Mouse (Mus musculus) heart, embryonic 11.5 days (tissue): ENCODE data around the gene Btnl10. TPM values are rescaled to one million over a fixed set of nuclear protein-coding genes. Genes with fewer than 3 reads are reported as not detected.
A peak's percentile ranks its signal among the peaks of the same experiment; 100 is the strongest.

Source experiments
- ATAC-seq: fragments of 200-750 bp; cut with Nextera tagmentation; replicated peaks from 2 replicates; pipeline ENCODE4 v1.8.0; 2017; ENCODE audit warnings: moderate library complexity; ENCODE audit not compliant: insufficient number of reproducible peaks, low FRiP score, low TSS enrichment
- H3K27ac ChIP-seq: fragments of 300-500 bp; sonication (generic); 2 replicates; pipeline ENCODE4 v1.5.1; 2014; ENCODE audit warnings: mild to moderate bottlenecking, low read depth, low read length
- H3K27me3 ChIP-seq: fragments of 300-500 bp; sonication (generic); 2 replicates; pipeline ENCODE4 v1.6.1; 2014; ENCODE audit warnings: mild to moderate bottlenecking, low read length, mixed read lengths; ENCODE audit not compliant: control insufficient read depth, insufficient read depth
- H3K36me3 ChIP-seq: fragments of 300-500 bp; sonication (generic); 2 replicates; pipeline ENCODE4 v1.6.1; 2014; ENCODE audit warnings: mild to moderate bottlenecking, low read length, moderate library complexity, mixed read lengths; ENCODE audit not compliant: control insufficient read depth, insufficient read depth
- H3K4me1 ChIP-seq: fragments of 300-500 bp; sonication (generic); 2 replicates; pipeline ENCODE4 v1.6.1; 2014; ENCODE audit warnings: low read length; ENCODE audit not compliant: control insufficient read depth, insufficient read depth
- H3K4me2 ChIP-seq: fragments of 300-500 bp; sonication (generic); 2 replicates; pipeline ENCODE4 v1.6.1; 2014; ENCODE audit warnings: mild to moderate bottlenecking, moderate library complexity
- H3K4me3 ChIP-seq: fragments of 300-500 bp; sonication (generic); 2 replicates; pipeline ENCODE4 v1.5.1; 2014; ENCODE audit warnings: low read depth, low read length
- H3K9ac ChIP-seq: fragments of 300-500 bp; sonication (generic); 2 replicates; pipeline ENCODE4 v1.6.1; 2014; ENCODE audit warnings: mild to moderate bottlenecking, low read depth, low read length, moderate library complexity
- H3K9me3 ChIP-seq: fragments of 300-500 bp; sonication (generic); replicated peaks from 2 replicates; pipeline ENCODE4 v1.6.1; 2016; ENCODE audit warnings: low read length; ENCODE audit not compliant: control insufficient read depth
- WGBS: fragments of 180-500 bp; shearing (Covaris S2); extraction: QIAGEN DNeasy Blood & Tissue Kit; methylation state at CpG from one replicate; pipeline ENCODE4 v1.1.7; 2014; ENCODE audit not compliant: insufficient replicate concordance; 5-methylcytosine and 5-hydroxymethylcytosine counted together
- polyA plus RNA-seq: library from polyadenylated mRNA; unstranded; fragments of >200 nt; fragmentation: Nextera tagmentation; extraction: Ambion mirVana; gene quantifications from 2 replicates; pipeline ENCODE4 v1.2.1, GENCODE M21; 2014

Btnl10 gene
- polyA plus RNA-seq, 1 experiment from 2014 or later, result 0.27 TPM

DNA sequence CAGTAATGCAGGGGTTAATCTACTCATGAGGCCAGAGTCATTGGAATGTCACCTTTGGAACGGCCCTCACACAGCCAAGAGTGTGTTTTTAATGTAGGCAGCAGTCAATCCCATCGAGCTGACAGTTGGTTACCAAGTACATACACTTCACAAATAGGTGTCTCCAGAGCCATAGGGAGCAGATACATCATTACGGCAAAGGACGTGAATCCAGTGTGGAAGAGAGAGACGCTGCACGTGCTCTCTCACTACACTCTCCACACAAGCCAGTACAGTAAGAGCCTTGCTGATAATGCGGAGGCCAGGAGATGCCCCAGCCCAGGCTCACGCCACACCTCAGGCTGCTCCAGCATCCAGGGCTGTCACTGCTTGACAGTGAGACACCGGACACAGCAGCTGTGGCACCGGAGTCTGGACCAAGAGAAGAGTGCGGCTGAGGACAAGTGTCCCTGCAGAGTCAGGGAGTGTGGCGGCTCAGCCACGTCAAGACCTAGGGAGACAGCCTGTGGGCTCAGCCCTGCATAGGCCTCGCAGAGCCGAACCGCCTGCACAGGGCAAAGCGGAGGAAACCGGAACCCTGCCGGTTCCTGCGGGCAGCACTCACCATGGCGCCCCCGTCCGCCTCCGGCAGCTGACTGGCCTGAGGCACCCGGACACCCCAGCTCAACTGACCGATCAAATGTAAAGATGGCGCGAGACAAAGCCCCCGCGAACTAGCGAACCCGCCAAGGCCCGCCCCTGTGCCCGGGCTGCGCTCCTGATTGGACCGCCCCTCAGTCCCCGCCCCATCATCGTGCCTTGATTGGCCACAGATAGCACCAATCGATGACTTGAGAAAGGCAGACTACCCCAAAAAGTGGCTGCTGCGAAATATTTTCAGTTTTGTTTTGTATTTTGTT is 13.9 kb upstream of the Btnl10 start, which contains the start of gene Zfp39:
Gene Zfp39, minus strand, starts transcription at position 715 of the 899 bp plus-strand sequence.
- H3K9me3 ChIP-seq, result no peaks in the 10 kb centered on the region
- peak within 1 kb of the TSS; percentile 86 for H3K27ac ChIP-seq
- peak within 1 kb of the TSS; percentile 96 for H3K4me2 ChIP-seq
- 0 out of 2 replicates have a peak, but pooled peaks cover 3% of the 10 kb centered on the region for H3K36me3 ChIP-seq
- peak within 1 kb of the TSS; percentile 86 for H3K9ac ChIP-seq
- under 1% methylated on average over 40 of the region's 40 CpGs for WGBS
- no peaks in the 10 kb centered on the region for H3K27me3 ChIP-seq
- peak within 1 kb of the TSS; percentile 78 for H3K4me3 ChIP-seq
- ATAC-seq, result peak; percentile 96
- H3K4me1 ChIP-seq, result peaks cover 5% of the 10 kb centered on the region

GRCm38 (mm10) chr11:58904410-58904718 is 13.3 kb upstream of the Btnl10 start:
- H3K36me3 ChIP-seq, result 0 out of 2 replicates have a peak, but pooled peaks cover 3% of the 10 kb centered on the region
- peak overlapping the region; percentile 58; the same call in 1 of the 2 replicates for H3K9ac ChIP-seq
- H3K4me1 ChIP-seq, result peaks cover 5% of the 10 kb centered on the region
- WGBS, result 4% methylated on average over 8 of the region's 8 CpGs
- peak overlapping the region; percentile 78 for H3K4me3 ChIP-seq
- H3K4me2 ChIP-seq, result peak overlapping the region; percentile 96
- H3K9me3 ChIP-seq, result no peaks in the 10 kb centered on the region
- no peaks in the 10 kb centered on the region for H3K27me3 ChIP-seq
- ATAC-seq, result 0 out of 2 replicates have a peak, but pooled peaks have one; percentile 1
- H3K27ac ChIP-seq, result 0 out of 2 replicates have a peak overlapping the region, but pooled peaks have one; percentile 42

DNA sequence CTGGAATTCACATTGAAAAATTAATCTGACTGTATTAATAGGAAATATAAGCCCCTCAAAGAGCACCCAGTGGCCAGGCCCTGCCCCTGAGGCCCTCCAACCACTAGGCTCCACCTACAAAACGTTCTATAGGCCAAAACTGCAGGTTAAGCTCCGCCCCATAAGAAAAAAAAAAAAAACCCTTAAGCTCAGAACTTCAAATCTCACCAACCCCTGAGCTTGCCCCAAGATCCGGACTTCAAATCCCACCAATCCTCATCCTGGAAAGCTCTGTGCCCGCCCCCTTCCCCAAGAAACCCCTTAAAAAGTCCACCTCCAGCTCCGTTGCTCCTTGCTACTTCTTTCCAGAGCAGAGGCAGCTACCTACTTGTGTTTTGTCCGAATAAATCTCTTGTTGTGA is 12.9 kb upstream of the Btnl10 start:
- Histone ChIP-seq H3K27ac (no peak overlapping the region), H3K9ac (no peak overlapping the region), H3K4me2 (peak overlapping the region; percentile 96; the same call in 1 of the 2 replicates), H3K36me3 (0 out of 2 replicates have a peak, but pooled peaks cover 3% of the 10 kb centered on the region), H3K4me1 (peaks cover 5% of the 10 kb centered on the region), H3K9me3 (no peaks in the 10 kb centered on the region), H3K27me3 (no peaks in the 10 kb centered on the region), H3K4me3 (no peak overlapping the region)
- ATAC-seq, result no peak
- 42% methylated on average over 6 of the region's 6 CpGs for WGBS

DNA sequence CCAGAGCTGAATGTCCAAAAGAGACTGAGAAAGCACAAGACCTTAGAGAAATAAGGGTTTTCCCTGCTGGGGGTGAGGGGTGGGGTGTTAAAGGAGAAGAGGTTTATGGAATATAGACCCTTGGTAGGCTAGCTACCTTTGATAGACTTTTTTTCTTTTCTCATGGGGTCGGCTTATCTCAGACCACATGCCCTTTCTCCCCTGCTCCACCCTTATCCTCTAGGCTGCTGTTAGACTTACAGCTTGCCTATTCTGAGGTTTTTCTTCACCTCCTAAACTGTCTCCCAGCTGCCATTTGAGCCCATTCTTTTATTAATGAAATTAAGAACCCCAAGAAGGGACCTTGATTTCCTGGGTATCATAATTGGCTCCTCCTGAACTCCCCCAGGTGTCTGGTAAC is 3.9 kb upstream of the Btnl10 start:
- Histone ChIP-seq H3K27ac (peak overlapping the region; percentile 58), H3K4me3 (no peak overlapping the region), H3K27me3 (no peaks in the 10 kb centered on the region; the same call in 1 of the 2 replicates), H3K36me3 (no peaks in the 10 kb centered on the region), H3K4me2 (peak overlapping the region; percentile 77), H3K9ac (peak overlapping the region; percentile 71), H3K4me1 (no peaks in the 10 kb centered on the region), H3K9me3 (no peaks in the 10 kb centered on the region)
- no peak for ATAC-seq
- 54% methylated on average over 1 of the region's 1 CpGs for WGBS

GRCm38 (mm10) chr11:58914461-58915028 is 3.2 kb upstream of the Btnl10 start:
- no peaks in the 10 kb centered on the region for H3K36me3 ChIP-seq
- no peak for ATAC-seq
- peak overlapping the region; percentile 38 for H3K4me3 ChIP-seq
- H3K27ac ChIP-seq, result peak overlapping the region; percentile 58
- H3K4me1 ChIP-seq, result no peaks in the 10 kb centered on the region
- no peaks in the 10 kb centered on the region; the same call in 1 of the 2 replicates for H3K27me3 ChIP-seq
- H3K9ac ChIP-seq, result peak overlapping the region; percentile 71
- WGBS, result 11% methylated on average over 17 of the region's 17 CpGs
- peak overlapping the region; percentile 77 for H3K4me2 ChIP-seq
- no peaks in the 10 kb centered on the region for H3K9me3 ChIP-seq

DNA sequence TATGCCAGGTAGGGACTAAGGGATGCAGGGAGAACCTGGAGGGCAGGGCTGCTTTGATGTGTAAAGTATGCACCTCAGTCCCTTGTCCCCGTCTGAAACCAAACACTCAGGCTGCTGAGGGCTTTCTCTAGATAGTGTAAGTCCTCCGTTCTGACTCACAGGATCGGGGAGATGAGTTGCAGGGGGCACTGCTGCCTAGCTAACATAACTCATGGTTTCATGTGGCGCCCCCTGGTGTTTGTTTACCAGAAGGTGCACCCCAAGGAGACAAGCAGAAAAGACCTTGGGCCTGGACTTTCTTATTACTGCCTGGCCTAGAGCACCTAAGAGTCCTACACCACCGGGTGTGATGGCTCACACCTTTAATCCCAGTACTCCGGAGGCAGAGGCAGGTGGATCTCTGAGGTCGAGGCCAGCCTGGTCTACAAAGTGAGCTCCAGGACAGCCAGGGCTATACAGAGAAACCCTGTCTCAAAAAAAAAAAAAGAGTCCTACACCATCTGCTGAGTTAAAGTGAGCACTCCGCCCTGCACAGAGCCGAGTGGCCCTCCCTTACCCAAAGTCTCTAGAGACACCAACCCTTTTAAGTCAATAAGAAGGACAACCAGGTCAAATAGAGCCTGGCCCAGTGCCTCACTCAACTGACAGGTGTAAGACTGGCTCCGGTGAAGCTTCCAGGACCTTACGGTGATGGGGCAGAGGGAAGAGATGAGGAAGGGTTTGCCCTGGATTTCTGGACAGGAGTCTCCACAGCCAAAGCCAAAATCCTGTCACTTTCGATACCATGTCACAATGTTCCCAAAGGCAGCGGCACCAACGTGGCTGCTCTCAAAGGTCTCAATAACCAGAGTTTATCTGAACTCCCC is 596 bp upstream of the Btnl10 start:
- no peak overlapping the region for H3K27ac ChIP-seq
- H3K27me3 ChIP-seq, result no peaks in the 10 kb centered on the region; the same call in 1 of the 2 replicates
- no peaks in the 10 kb centered on the region for H3K9me3 ChIP-seq
- no peak overlapping the region for H3K4me2 ChIP-seq
- no peaks in the 10 kb centered on the region for H3K4me1 ChIP-seq
- H3K4me3 ChIP-seq, result no peak overlapping the region
- H3K36me3 ChIP-seq, result no peaks in the 10 kb centered on the region
- 50% methylated on average over 14 of the region's 14 CpGs for WGBS
- ATAC-seq, result no peak
- H3K9ac ChIP-seq, result no peak overlapping the region

GRCm38 (mm10) chr11:58918759-58919158 is 1.1 kb downstream of the Btnl10 start:
- 63% methylated on average over 5 of the region's 5 CpGs for WGBS
- Histone ChIP-seq H3K9me3 (no peaks in the 10 kb centered on the region), H3K27me3 (no peaks in the 10 kb centered on the region; the same call in 1 of the 2 replicates), H3K9ac (no peak overlapping the region), H3K4me3 (no peak overlapping the region), H3K4me2 (no peak overlapping the region), H3K27ac (no peak overlapping the region), H3K4me1 (no peaks in the 10 kb centered on the region), H3K36me3 (no peaks in the 10 kb centered on the region)
- no peak for ATAC-seq

DNA sequence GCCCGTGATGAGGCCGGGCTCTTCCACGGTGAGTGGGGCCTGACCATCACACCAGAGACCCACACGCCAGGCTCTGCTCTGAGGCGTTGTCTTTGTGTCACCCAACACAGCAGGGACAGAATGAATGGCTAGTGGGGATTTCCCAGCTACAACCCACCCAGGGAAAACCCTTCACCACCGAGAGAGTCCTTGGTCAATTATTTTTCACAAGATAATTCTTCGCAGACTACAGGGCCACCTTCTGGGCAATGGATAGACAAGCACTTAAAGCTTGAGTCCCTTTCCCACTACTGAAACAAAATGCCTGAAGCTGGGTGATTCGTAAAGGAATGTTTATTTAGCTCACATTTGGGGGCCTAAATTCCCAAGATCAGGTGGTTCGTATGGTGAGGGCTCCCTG is 4.7 kb downstream of the Btnl10 start:
- no peaks in the 10 kb centered on the region for H3K36me3 ChIP-seq
- ATAC-seq, result no peak
- H3K27me3 ChIP-seq, result no peaks in the 10 kb centered on the region
- no peak overlapping the region for H3K4me2 ChIP-seq
- H3K9me3 ChIP-seq, result no peaks in the 10 kb centered on the region
- no peak overlapping the region for H3K27ac ChIP-seq
- WGBS, result 78% methylated on average over 9 of the region's 9 CpGs
- no peak overlapping the region for H3K9ac ChIP-seq
- no peak overlapping the region for H3K4me3 ChIP-seq
- no peaks in the 10 kb centered on the region for H3K4me1 ChIP-seq
